Mouse (Mus musculus): ENCODE measurements around the gene Megf11.

- TF ChIP-seq POLR2A (IDR thresholded peaks at IDR 0.05; ENCODE audit: low read depth, low read length) = no peak
- TF ChIP-seq CTCF (IDR thresholded peaks at IDR 0.05; ENCODE audit: borderline replicate concordance, insufficient read depth, low read length) = no peak
Observed at GRCm38 (mm10) chr9:64620596-64620995, 235.2 kb downstream of the Megf11 start.
